Mouse (Mus musculus) spleen, embryonic (tissue): ENCODE data around the gene Gzmf.
"Not testable (repeated sequence)": the region's sequence is repeated elsewhere in the genome, so short reads cannot be mapped to it uniquely, and the experiment has no call there.

Experiments
- CTCF ChIA-PET: fragments of 350-600 bp; sonication (Branson Sonifier 250); formaldehyde crosslinking; loops from one replicate; lab custom pipeline; 2022; lab: Charles Lee

The Gzmf gene

DNA sequence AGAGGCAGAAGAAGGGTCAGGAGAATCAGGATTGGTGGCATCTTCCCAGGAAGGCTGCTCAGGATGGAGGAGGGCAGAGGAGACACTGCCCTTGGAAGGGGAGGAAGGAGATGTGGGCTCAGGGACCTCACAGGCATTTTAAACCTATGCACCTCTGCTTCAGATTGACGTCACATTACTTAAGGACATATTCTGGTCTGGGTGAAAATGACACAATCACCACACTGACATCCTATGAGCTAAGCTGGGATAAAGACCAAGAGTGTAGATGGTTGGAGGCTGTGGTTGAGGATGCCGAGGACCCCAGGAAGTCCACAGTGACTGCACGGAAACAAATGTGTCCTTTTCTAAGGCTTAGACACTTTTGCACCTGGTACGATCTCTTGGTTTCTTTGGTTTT, at the start of gene Gzmf:
Gzmf (minus strand) TSS at position 101 of the 400 bp plus-strand sequence.
- CTCF ChIA-PET = no interaction called here

DNA sequence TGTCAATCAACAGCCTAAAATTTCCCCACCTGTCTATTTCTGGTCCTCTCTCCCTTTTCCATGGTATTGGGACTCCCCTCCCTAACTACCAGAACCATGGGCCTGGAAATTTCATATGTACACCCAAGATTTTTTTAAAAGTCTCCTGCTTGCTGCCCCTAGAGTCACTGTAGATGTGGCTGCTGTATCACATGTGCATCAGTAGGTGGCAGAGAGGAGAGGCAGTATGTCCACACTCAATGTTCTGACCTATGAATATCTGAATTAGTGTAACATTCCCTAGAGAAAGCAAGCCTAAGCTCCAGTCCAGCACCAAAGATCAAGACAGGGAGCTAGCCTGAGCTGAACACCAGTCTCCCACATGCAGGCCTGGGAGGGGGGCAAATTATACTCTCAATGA, 29.2 kb upstream of the Gzmf start:
- CTCF ChIA-PET = interaction anchor here (0.6 kb wide), 1 partner anchor 68 kb away, joined by 3 read pairs; no protein-coding TSS in a partner anchor

DNA sequence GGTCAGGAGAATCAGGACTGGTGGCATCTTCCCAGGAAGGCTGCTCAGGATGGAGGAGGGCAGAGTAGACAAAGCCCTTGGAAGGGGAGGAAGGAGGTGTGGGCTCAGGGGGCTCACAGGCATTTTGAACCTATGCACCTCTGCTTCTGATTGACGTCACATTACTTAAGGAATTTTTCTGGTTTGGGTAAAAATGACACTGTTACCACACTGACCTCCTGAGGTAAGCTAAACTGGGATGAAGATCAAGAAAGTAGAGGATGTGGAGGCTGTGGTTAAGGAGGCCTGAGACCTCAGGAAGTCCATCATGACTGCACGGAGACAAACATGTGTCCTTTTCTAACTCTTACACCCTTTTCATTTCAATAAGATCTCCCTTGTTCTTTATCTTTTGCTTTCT, 23.3 kb upstream of the Gzmf start, which contains the start of gene Gzmc:
Gzmc (minus strand) TSS at position 101 of the 400 bp plus-strand sequence.
- CTCF ChIA-PET = no interaction called here

DNA sequence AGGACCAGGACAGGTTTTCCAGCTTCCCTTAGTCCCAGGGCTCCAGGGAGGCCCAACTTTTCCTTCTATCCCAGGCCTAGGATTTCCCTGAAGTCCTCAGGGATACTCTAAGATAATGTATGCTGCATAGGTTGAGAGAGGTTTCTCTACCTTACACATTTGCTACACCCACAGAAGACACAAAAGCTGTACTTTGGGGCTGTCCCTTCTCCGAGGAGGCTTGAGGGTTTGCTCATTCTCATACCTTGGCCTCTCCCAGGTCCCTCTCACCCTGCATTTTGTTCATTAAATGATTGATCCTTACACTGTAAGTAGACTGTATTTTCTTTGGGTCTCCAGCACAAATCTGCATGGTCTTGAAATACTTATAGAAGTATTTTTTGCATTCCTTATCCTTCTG, 5.6 kb downstream of the Gzmf start:
- CTCF ChIA-PET = no interaction called here

DNA sequence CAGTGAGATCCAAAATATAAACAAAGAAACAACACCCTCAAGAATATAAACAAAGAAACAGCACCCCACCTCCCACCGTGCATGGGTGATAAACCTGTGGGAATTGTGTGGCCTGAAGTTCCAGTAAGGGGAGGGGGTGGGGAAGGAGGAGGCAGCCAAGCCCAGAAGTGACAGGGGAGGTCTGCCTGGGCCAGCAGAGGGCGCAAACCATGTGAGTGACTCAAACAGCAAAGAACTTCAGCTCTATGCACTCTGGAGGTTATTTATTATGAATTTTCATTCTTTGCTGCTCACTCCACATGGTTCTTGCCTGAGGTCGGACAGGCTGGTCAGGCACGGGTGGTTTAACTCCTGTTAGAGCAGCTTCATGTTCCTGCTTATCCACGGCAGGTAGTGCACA, 6.2 kb downstream of the Gzmf start:
- CTCF ChIA-PET = not testable (repeated sequence)

DNA sequence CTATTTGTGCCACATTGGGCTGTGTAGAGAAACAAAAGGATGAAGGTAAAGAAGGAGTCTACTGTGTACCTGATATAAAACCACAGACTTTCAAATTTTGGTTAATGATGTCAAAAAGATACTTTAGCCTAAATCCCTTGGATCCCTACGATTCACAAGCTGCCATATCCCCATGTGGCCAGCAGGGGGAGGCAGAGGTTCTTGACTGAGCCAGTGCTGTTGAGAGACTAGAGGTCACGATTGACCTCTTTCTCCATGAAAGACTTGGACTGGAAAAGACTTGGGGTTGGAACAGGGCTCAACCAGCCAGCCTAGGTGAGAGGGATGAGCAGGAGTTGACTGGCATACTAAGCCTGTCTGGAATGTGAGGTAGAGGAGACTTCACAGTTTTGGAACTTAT, 7.2 kb downstream of the Gzmf start:
- CTCF ChIA-PET = interaction anchor here (0.8 kb wide), 1 partner anchor 81 kb away, joined by 3 read pairs; no protein-coding TSS in a partner anchor

DNA sequence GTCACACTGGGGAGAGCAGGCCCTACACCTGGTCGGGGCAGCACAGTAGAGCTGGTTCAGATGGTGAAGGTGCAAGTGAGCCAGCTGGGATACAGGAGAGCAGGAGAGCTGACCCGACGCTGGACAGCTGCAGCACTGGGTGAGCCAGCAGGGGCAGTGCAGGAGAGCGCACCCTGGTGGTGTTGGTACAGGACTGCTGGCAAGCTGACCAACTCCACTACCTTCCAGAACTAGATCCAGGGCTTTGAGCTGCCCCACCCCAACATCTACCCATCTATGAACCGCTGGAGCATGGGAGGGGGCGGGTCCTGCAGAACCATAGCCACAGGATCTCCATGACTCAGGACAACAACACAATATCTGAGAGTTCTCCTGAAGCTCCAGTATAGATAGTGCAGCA, 24.3 kb downstream of the Gzmf start:
- CTCF ChIA-PET = no interaction called here

DNA sequence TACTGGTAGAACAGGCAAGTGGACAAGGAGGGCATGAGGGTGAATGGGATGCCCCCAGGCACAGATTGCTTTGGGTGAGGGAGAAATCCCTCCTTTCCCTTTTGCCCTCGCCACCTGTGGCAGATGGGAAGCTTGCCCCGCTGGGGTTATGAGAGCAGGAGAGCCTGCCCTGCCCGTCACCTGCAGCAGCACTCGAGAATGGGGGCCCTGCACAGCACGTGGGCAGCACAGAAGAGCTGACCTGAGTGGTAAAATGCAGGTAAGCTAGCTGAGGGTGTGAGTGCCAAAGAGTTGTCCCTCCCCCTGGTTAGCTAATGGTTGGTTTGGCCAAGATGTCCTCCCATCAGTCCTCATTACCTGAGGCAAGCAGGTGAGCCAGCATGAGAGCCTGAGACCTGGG, 24.7 kb downstream of the Gzmf start:
- CTCF ChIA-PET = no interaction called here

DNA sequence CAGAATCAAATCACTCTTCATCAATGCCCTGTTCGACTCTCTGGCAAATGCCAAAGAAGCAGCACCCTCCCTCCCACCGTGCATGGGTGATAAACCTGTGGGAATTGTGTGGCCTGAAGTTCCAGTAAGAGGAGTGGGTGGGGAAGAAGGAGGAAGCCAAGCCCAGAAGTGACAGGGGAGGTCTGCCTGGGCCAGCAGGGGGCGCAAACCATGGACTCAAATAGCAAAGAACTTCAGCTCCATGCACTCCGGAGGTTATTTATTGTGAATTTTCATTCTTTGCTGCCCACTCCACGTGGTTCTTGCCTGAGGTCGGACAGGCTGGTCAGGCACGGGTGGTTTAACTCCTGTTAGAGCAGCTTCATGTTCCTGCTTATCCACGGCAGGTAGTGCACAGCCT, 33.6 kb downstream of the Gzmf start:
- CTCF ChIA-PET = not testable (repeated sequence)

DNA sequence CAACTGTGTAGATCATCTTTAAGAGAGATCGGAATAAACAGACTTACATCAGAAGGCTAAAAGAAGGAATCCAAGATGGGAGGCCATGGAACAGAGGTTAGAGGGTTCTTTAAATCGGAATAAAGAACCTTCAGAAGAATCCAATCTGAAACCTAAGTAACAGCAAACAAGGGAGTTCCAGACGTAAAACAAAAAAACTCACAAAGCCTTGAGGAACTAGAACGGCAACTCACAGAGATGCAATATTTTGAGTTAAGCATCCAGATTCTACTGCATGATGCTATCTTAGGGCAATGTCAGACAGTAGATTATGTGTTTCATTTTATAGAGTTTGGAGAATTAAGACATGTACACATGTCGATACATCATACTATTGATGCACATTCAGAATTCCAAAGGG, 36.7 kb downstream of the Gzmf start, which contains the start of gene Gzmn:
Gzmn (minus strand) TSS at position 101 of the 400 bp plus-strand sequence.
- CTCF ChIA-PET = no interaction called here

DNA sequence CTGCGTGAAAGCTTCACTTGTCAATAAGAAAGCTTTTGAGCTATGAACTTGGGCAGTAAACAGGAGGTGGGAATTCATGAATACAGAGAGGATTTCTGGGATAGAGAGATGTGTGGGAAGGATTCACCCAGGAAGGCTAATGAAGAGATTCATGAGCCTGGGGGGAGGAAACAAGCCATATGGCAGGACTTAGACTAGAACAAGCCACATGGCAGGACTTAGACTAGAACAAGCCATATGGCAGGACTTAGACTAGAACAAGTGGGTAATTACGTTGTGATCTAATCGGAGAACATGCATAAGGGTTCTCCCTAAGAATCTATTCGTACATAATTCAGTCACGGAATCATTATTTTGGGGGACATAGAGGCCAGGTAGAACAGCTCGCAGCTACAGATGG, 37.8 kb downstream of the Gzmf start:
- CTCF ChIA-PET = no interaction called here

DNA sequence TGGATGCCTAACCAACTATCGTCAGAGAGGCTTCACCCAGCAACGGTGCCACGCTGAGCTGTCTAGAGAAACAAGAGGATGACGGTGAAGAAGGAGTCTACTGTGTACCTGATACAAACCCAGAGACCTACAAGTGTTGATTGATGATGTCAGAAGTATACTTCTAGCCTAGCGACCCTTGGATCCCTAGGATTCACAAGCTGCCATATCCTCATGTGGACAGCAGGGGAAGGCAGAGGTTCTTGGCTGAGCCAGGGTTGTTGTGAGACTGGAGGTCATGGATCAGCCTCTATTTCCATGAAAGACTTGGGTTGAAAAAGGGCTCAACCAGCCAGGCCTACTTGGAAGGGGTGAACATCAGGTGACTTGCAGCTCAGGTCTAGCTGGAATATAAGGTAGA, 38.5 kb downstream of the Gzmf start:
- CTCF ChIA-PET = no interaction called here

DNA sequence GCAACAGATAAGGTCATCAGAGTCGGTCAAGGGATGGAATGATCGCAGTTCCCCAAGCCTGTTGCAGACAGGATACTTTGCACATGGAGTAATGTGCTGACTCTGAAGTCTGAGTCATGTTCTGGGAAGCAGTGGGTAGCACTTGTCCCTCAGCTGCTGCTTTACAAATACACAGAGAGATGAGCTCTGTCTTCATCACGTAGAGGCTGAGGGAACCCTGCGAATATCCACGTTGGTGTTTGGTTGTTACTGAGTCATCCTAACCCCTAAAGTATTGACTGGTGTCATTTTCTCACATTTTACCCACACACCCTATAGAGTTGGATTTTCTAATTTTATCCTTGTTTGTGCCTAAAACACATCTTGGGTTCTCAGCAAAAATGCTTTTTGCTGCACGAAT, 43.2 kb downstream of the Gzmf start:
- CTCF ChIA-PET = no interaction called here

DNA sequence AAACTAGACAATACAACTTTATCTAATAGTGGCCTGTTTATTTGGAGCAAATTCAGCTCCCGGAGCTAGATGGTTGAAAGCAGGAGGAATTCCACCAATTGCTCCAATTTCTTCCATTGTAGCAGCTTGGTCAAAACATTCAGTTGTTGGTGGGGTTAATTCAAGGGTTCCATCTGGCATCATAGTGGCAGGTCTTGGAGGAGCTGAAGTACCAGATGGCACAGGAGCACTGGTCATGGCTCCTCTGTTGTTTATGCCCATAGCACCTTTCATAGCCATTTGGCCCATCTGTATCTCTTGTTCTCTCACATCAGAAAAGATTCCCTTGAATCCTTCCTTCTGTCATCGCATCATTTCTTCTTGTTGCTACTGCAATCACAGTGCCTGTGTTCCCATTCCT, 49.1 kb downstream of the Gzmf start:
- CTCF ChIA-PET = no interaction called here

DNA sequence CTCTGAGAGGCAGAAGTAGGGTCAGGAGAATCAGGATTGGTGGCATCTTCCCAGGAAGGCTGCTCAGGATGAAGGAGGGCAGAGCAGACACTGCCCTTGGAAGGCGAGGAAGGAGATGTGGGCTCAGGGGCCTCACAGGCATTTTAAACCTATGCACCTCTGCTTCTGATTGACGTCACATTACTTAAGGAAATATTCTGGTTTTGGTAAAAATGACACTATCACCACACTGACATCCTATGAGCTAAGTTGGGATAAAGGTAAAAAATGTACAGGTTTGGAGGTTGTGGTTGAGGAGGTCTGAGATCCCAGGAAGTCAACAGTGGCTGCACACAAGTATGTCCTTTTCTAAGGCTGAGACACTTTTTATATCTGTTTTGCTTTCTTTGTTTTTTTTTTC, 51.7 kb downstream of the Gzmf start, which contains the start of gene Gzmg:
Gzmg (minus strand) TSS at position 101 of the 400 bp plus-strand sequence.
- CTCF ChIA-PET = not testable (repeated sequence)

DNA sequence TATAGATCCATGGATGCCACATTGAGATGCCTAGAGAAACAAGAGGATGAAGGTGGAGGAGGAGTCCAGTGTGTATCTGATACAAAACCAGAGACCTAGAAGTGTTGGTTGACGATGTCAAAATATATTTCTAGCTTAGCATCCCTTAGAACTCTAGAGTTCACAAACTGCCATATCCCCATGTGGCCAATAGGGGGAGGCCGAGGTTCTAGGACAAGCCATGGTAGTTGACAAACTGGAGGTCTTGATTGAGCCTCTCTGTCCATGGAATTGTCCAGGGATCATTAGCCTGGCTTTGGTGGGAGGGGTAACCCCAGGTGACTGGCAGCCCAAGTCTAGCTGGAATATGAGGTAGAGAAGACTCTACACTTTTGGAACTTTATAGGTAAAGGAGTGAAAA, 55.9 kb downstream of the Gzmf start:
- CTCF ChIA-PET = interaction anchor here (0.5 kb wide), 1 partner anchor 64 kb away, joined by 4 read pairs; no protein-coding TSS in a partner anchor
